Mouse (Mus musculus) forebrain, embryonic 14.5 days (tissue): ENCODE results near the gene Hnf4a. TPM values are rescaled to one million over a fixed set of nuclear protein-coding genes. Genes with fewer than 3 reads are reported as not detected.

Experiments used
- ATAC-seq: fragments of 200-750 bp; cut with Nextera tagmentation; 2 replicates; pipeline ENCODE4 v1.8.0; 2017; ENCODE audit warnings: mild to moderate bottlenecking, moderate library complexity
- DNase-seq: peaks from one replicate; pipeline ENCODE4 v3.0.0-alpha.2; 2015; ENCODE audit warnings: low spot score
- H3K27ac ChIP-seq: fragments of 300-500 bp; sonication (generic); 2 replicates; pipeline ENCODE4 v1.5.1; 2014; ENCODE audit warnings: low read depth, mild to moderate bottlenecking, control low read depth, low read length, moderate library complexity
- H3K27me3 ChIP-seq: fragments of 300-500 bp; sonication (generic); replicated peaks from 2 replicates; pipeline ENCODE4 v1.6.1; 2014; ENCODE audit warnings: low read length, control low read depth, mixed read lengths; ENCODE audit not compliant: control insufficient read depth, insufficient read depth
- H3K36me3 ChIP-seq: fragments of 300-500 bp; sonication (generic); 2 replicates; pipeline ENCODE4 v1.6.1; 2014; ENCODE audit warnings: low read length, control low read depth; ENCODE audit not compliant: control insufficient read depth, insufficient read depth
- H3K4me1 ChIP-seq: fragments of 300-500 bp; sonication (generic); 2 replicates; pipeline ENCODE4 v1.6.1; 2014; ENCODE audit warnings: antibody characterized with exemption, low read length, control low read depth; ENCODE audit not compliant: control insufficient read depth, insufficient read depth
- H3K4me2 ChIP-seq: fragments of 300-500 bp; sonication (generic); 2 replicates; pipeline ENCODE4 v1.6.1; 2014; ENCODE audit warnings: mild to moderate bottlenecking, control low read depth, low read length
- H3K4me3 ChIP-seq: fragments of 300-500 bp; sonication (generic); 2 replicates; pipeline ENCODE4 v1.5.1; 2014; ENCODE audit warnings: low read depth, low read length, control low read depth
- H3K9ac ChIP-seq: fragments of 300-500 bp; sonication (generic); 2 replicates; pipeline ENCODE4 v1.6.1; 2014; ENCODE audit warnings: mild to moderate bottlenecking, low read length, control low read depth, moderate library complexity
- H3K9me3 ChIP-seq: fragments of 300-500 bp; sonication (generic); replicated peaks from 2 replicates; pipeline ENCODE4 v1.6.1; 2016; ENCODE audit warnings: low read length, control low read depth, mixed read lengths; ENCODE audit not compliant: control insufficient read depth
- WGBS: fragments of 180-500 bp; shearing (Covaris S2); extraction: QIAGEN DNeasy Blood & Tissue Kit; methylation state at CpG from one replicate; pipeline ENCODE4 v1.1.7; 2014; 5-methylcytosine and 5-hydroxymethylcytosine counted together
- polyA plus RNA-seq: library from polyadenylated mRNA; unstranded; fragments of >200 nt; fragmentation: Nextera tagmentation; extraction: Ambion mirVana; gene quantifications from 2 replicates; pipeline ENCODE4 v1.2.1, GENCODE M21; 2014

Gene Hnf4a
- polyA plus RNA-seq, 1 experiment from 2014 or later: not detected

DNA sequence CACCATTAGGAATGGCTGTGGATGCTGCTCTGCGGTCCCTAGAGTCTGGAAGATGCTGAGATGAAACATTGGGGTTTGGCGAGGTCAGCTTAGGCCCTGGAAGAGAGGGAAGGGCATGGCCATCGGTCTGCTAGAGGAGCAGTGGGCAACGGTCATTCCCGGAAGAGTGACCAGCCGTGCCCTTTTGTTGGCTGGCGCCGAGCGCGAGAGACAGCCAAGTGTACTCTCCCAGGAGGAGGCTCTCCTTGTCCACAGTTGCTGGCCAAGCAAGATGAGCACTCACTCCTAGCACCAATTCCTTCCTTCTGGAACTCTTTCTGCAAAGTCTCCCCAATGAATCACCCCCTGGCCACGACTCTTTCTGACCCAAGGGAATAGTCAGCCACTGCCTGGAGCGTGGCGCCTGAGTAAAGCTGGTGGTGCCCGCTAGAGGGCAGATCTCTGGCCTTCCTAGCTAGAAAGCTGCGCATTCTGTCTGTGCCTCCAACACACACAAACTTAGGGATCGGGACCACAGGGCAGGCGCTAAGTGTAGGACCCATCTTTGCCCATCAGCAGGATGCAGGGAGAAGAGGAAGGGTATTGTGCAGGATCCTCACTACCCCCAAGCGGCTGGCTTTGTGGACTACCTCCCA, 26.3 kb upstream of the Hnf4a start:
- H3K27me3 ChIP-seq: peaks cover 8% of the 10 kb centered on the region; the same call in 1 of the 2 replicates
- no peaks in the 10 kb centered on the region for H3K9me3 ChIP-seq
- H3K4me2 ChIP-seq: no peak overlapping the region
- H3K9ac ChIP-seq: no peak overlapping the region
- H3K36me3 ChIP-seq: no peaks in the 10 kb centered on the region
- no peak overlapping the region for H3K4me3 ChIP-seq
- no peak for DNase-seq
- 51% methylated on average over 18 of the region's 18 CpGs for WGBS
- no peak for ATAC-seq
- H3K27ac ChIP-seq: no peak overlapping the region
- H3K4me1 ChIP-seq: peaks cover 5% of the 10 kb centered on the region; the same call in 1 of the 2 replicates

DNA sequence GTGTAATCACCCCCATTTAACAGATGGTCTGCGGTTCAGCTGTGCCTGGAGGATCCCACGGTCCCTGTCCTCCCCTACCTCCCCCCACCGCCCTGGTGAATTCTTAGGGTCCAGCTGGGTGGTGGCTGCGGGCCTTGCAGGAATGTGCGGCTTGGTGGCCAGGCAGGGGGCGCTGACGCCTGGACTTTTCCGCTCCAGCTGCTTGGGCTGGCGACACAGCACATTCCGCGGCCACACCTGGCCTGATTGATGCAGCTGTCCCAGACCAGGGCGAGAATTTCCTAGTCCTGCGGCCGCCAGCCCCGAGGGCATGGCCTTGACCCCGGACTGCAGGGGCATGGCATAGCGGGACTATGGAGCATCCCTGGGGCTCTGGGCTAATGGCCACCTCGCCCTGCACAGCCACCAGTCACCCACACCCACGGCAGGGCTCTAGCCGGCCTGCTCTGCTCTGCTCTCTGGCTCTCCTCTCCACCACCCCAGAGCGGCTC, 25.0 kb upstream of the Hnf4a start:
- Histone ChIP-seq H3K4me1 (peaks cover 5% of the 10 kb centered on the region; the same call in 1 of the 2 replicates), H3K4me2 (peak overlapping the region; percentile 28; the same call in 1 of the 2 replicates), H3K4me3 (0 out of 2 replicates have a peak overlapping the region, but pooled peaks have one; percentile 1), H3K9me3 (no peaks in the 10 kb centered on the region), H3K9ac (0 out of 2 replicates have a peak overlapping the region, but pooled peaks have one; percentile 8), H3K27me3 (peaks cover 8% of the 10 kb centered on the region; the same call in 1 of the 2 replicates), H3K36me3 (no peaks in the 10 kb centered on the region), H3K27ac (no peak overlapping the region)
- no peak for ATAC-seq
- no peak for DNase-seq
- WGBS: under 1% methylated on average over 21 of the region's 21 CpGs

DNA sequence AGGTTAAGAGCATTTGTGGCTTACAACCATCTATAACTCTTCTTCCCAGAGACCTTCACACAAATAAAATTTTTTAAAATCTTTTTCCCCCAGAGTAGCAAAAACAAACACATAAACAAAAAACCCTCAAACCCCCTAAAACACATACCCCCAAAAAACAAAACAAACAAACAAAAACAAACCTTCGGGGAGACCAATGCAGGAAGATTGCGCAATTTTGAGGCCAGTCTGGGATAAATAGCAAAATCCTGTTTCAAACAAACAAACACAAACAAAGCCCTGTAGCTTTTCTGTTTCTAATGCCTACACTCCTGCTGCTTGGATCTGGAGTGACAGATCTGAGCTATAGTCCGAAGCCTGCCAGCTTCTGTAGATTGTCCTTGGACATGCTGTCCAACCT, 19.2 kb upstream of the Hnf4a start:
- no peaks in the 10 kb centered on the region for H3K4me1 ChIP-seq
- ATAC-seq (no peak), DNase-seq (no peak)
- no peak overlapping the region for H3K9ac ChIP-seq
- no peak overlapping the region for H3K4me2 ChIP-seq
- no peak overlapping the region for H3K4me3 ChIP-seq
- WGBS: 86% methylated on average over 3 of the region's 3 CpGs
- H3K27ac ChIP-seq: no peak overlapping the region
- H3K36me3 ChIP-seq: no peaks in the 10 kb centered on the region
- H3K27me3 ChIP-seq: no peaks in the 10 kb centered on the region
- no peaks in the 10 kb centered on the region for H3K9me3 ChIP-seq

DNA sequence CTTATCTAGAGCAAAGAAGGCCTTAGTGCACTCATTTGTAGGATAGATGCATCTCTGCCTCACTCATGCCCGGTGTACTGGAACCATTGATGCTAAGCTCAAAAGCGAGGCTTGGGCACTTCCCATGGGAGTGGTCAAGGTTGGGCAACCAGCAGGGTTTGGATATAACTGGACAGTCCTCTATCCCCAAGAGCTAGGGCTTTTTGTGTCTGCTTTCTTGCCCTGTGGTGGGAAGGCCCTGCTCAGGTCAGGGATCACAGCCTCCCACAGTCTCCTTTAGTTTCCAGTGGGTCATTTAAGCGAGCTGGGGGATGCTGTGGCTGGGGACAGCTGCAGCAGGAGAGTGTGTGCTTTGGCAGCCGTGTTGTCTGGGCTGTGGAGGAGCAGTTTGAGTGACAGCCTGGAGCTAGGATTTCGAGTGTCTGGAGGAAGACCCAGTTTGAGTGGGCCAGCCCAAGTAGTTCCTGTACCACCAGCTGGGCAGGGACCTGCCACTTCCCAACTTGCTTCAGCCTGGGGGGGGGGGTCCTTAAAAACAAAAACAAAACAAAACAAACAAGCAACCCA, 16.8 kb upstream of the Hnf4a start:
- no peaks in the 10 kb centered on the region for H3K27me3 ChIP-seq
- no peak overlapping the region for H3K4me2 ChIP-seq
- no peak for ATAC-seq
- no peak for DNase-seq
- 53% methylated on average over 5 of the region's 5 CpGs for WGBS
- no peak overlapping the region for H3K4me3 ChIP-seq
- no peak overlapping the region for H3K27ac ChIP-seq
- no peaks in the 10 kb centered on the region for H3K9me3 ChIP-seq
- H3K9ac ChIP-seq: no peak overlapping the region
- no peaks in the 10 kb centered on the region for H3K4me1 ChIP-seq
- no peaks in the 10 kb centered on the region for H3K36me3 ChIP-seq

DNA sequence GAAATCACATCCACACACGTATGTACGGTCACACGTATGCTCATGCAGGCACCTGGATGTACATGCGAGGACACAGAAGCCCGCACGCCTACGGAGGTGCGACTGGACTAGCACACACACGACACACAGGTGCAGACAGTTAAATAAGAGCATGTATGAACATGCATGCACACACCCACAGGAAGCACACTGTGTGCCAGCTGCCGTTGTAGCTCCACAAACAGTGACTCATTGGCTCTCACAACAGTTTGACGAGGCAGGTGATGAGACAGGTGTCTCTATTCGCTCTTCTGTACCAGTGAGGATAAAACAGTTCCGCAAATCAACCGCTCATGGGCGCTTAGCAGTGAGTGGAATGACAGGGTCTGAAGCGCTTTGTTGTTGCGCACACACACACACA, 16.0 kb upstream of the Hnf4a start:
- H3K27me3 ChIP-seq: no peaks in the 10 kb centered on the region
- no peaks in the 10 kb centered on the region for H3K9me3 ChIP-seq
- no peak overlapping the region for H3K9ac ChIP-seq
- H3K4me1 ChIP-seq: no peaks in the 10 kb centered on the region
- no peak overlapping the region for H3K4me2 ChIP-seq
- ATAC-seq: no peak
- no peaks in the 10 kb centered on the region for H3K36me3 ChIP-seq
- DNase-seq: no peak
- no peak overlapping the region for H3K4me3 ChIP-seq
- WGBS: 93% methylated on average over 17 of the region's 17 CpGs
- H3K27ac ChIP-seq: no peak overlapping the region

DNA sequence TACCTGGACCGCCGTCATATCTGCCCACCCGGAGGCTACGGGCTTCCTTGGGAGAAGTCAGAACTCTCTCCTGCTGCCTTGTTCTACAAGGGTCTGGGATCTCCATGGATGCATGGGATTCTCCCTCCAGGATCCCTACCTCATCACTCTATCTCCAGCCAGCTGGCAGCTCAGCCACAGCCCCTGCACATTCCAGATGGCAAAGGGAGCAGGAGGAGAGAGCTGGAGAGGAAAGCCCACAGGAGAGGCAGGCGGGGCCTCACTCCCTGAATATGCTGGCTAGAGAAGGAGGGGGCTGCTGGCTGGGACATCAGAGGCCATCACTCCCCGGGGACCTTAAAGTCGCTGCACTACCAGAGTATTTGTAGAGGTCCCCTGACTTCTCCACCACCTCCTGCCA, 15.3 kb upstream of the Hnf4a start:
- no peak overlapping the region for H3K4me3 ChIP-seq
- H3K9me3 ChIP-seq: no peaks in the 10 kb centered on the region
- H3K4me2 ChIP-seq: no peak overlapping the region
- WGBS: 66% methylated on average over 7 of the region's 7 CpGs
- DNase-seq: peak; percentile 60
- H3K4me1 ChIP-seq: no peaks in the 10 kb centered on the region
- H3K9ac ChIP-seq: no peak overlapping the region
- no peaks in the 10 kb centered on the region for H3K36me3 ChIP-seq
- no peaks in the 10 kb centered on the region for H3K27me3 ChIP-seq
- H3K27ac ChIP-seq: no peak overlapping the region
- ATAC-seq: peak; percentile 54; the same call in 1 of the 2 replicates

DNA sequence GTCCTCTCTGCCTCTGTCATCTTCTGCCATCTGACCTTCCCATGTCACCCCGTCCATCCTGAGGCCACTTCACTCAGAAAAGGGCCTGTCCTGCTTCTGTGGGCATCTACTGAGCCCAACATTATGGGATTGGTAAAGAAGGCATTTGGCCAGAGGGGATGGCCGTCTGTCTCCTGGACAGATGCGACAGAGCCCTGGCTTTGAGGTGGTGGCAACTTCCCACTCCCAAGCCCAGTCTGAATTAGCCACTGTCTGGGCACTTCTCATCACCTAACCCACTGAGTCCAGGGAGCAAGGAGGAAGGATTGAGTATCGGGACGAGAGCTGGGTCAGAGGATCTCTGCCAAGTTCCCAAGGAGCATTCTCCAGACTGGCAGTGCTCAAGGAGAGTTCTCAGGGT, 14.6 kb upstream of the Hnf4a start, which contains the start of gene R3hdml:
Gene R3hdml (plus strand): TSS at position 301 of the 400 bp plus-strand sequence.
- no peak within 1 kb of the TSS for H3K4me3 ChIP-seq
- no peaks in the 10 kb centered on the region for H3K36me3 ChIP-seq
- ATAC-seq (no peak), DNase-seq (no peak)
- no peak within 1 kb of the TSS for H3K4me2 ChIP-seq
- H3K4me1 ChIP-seq: no peaks in the 10 kb centered on the region
- no peaks in the 10 kb centered on the region for H3K9me3 ChIP-seq
- H3K27me3 ChIP-seq: no peaks in the 10 kb centered on the region
- WGBS: 75% methylated on average over 5 of the region's 5 CpGs
- no peak within 1 kb of the TSS for H3K27ac ChIP-seq
- H3K9ac ChIP-seq: no peak within 1 kb of the TSS

DNA sequence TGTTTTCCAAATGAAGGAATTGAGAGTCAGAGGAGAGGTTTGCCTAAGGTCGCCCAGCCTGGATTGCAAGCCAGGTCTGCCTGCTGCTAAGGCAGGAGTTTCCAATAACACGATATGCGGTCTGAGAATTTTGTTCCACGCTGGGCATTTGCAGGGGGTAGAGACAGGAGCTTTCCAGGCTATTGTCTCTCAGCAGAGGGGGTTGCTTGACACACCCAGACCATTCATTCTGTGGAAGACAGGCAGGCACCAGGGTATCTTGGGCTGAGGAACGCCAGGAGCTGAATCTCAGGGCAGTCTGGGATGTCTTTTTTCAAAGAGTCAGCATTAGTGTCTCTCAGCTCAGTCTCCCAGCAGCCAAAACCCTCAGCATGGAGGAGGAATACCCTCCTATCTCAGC, 13.6 kb upstream of the Hnf4a start:
- Histone ChIP-seq H3K27ac (no peak overlapping the region), H3K9me3 (no peaks in the 10 kb centered on the region), H3K4me2 (no peak overlapping the region), H3K4me1 (no peaks in the 10 kb centered on the region), H3K36me3 (no peaks in the 10 kb centered on the region), H3K4me3 (no peak overlapping the region), H3K9ac (no peak overlapping the region), H3K27me3 (no peaks in the 10 kb centered on the region)
- DNase-seq (no peak), ATAC-seq (no peak)
- 11% methylated on average over 5 of the region's 5 CpGs for WGBS

DNA sequence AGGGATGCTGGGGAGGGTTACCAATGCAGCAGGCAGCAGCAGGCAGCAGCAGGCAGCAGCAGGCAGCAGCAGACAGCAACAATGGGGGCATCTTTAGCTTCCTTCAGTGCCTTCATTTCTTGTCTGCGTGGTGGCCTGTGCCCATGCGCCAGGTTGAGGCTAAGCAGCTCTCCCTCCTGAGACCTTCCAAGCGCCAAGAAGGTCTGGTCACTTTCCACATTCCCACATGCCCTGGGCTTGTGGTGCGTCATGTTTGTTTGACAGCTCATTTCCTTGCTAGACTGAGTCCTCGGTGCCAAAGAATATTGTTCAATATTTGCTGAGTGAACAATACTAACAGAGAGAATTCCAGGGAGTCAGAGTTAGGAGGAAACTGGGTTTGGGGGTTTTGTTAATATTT, 12.6 kb upstream of the Hnf4a start:
- Histone ChIP-seq H3K27me3 (no peaks in the 10 kb centered on the region), H3K9me3 (no peaks in the 10 kb centered on the region), H3K4me1 (no peaks in the 10 kb centered on the region), H3K27ac (no peak overlapping the region), H3K36me3 (no peaks in the 10 kb centered on the region), H3K4me3 (no peak overlapping the region), H3K9ac (no peak overlapping the region), H3K4me2 (no peak overlapping the region)
- WGBS: 52% methylated on average over 5 of the region's 5 CpGs
- ATAC-seq (no peak), DNase-seq (no peak)
